Mouse (Mus musculus) small intestine, adult 2 months (tissue): Measurements from ENCODE around the gene Ptprd. TPM values are rescaled to one million over a fixed set of nuclear protein-coding genes. Genes with fewer than 3 reads are reported as not detected.

Experiments used
- H3K27ac ChIP-seq: fragments of 200-500 bp; 2 replicates; pipeline ENCODE4 v1.5.1; 2012; ENCODE audit warnings: low read depth, low read length, control low read depth, inconsistent platforms; ENCODE audit not compliant: insufficient read depth
- H3K27me3 ChIP-seq: fragments of 200-500 bp; 2 replicates; pipeline ENCODE4 v1.6.1; 2012; ENCODE audit warnings: mild to moderate bottlenecking, moderate library complexity, low read length, inconsistent platforms; ENCODE audit not compliant: control insufficient read depth, insufficient read depth
- H3K36me3 ChIP-seq: fragments of 200-500 bp; 2 replicates; pipeline ENCODE4 v1.6.1; 2012; ENCODE audit warnings: mild to moderate bottlenecking, low read length, control low read depth, inconsistent platforms; ENCODE audit not compliant: control insufficient read depth, insufficient read depth
- H3K4me1 ChIP-seq: fragments of 200-500 bp; 2 replicates; pipeline ENCODE4 v1.6.1; 2012; ENCODE audit warnings: low read length, inconsistent platforms, mixed read lengths; ENCODE audit not compliant: control insufficient read depth, insufficient read depth, insufficient read length
- H3K4me3 ChIP-seq: fragments of 200-500 bp; 2 replicates; pipeline ENCODE4 v1.5.1; 2012; ENCODE audit warnings: low read depth, mild to moderate bottlenecking, control low read depth, inconsistent platforms, low read length, moderate library complexity
- CTCF ChIP-seq: fragments of 200-500 bp; IDR thresholded peaks from 2 replicates; pipeline ENCODE4 v1.5.1; 2012; ENCODE audit warnings: low read depth, mild to moderate bottlenecking, control low read depth, inconsistent platforms, low read length, moderate library complexity, mixed read lengths; ENCODE audit not compliant: insufficient replicate concordance, insufficient read length; ENCODE audit errors: extremely low read depth
- POLR2A ChIP-seq: fragments of 200-500 bp; IDR thresholded peaks from 2 replicates; pipeline ENCODE4 v1.6.1; 2012; ENCODE audit warnings: low read depth, mild to moderate bottlenecking, control low read depth, inconsistent platforms, low read length, moderate library complexity
- WGBS: fragments of 180-500 bp; shearing (Covaris S2); methylation state at CpG from one replicate; pipeline ENCODE4 v1.1.7; 2018; 5-methylcytosine and 5-hydroxymethylcytosine counted together
- polyA plus RNA-seq: library from polyadenylated mRNA; depleted of rRNA; stranded (reverse); fragments of >200 nt; gene quantifications from 2 replicates; pipeline ENCODE4 v1.2.3, GENCODE M21; 2012

The Ptprd gene
- polyA plus RNA-seq, 1 experiment = 1.5 TPM

GRCm38 (mm10) chr4:76144925-76145324 lies 2066.8 kb downstream of the Ptprd start:
- no peaks in the 10 kb centered on the region for H3K4me1 ChIP-seq
- no peak overlapping the region for H3K27ac ChIP-seq
- 92% methylated on average over 4 of the region's 4 CpGs for WGBS
- H3K4me3 ChIP-seq = no peak overlapping the region
- TF ChIP-seq POLR2A (no peak), CTCF (no peak)
- no peaks in the 10 kb centered on the region for H3K36me3 ChIP-seq
- H3K27me3 ChIP-seq = no peaks in the 10 kb centered on the region

DNA sequence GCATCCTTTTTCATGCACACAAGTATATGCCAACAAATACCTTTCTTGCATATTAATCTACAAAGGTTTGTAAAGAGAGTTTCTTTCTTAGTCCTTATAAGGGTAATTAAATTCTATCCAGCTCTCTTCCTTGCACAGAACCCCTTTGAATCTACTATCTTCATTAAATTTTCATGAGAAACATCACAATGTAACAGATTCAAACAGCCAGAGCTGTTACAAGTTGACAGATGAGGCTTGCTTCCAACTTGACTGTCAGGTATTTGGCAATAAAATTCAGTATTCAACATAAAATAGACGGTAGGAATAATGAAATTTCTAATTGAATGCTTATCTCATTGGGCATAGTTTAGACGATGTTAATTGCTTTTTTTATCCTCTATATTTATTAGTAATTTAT lies 2067.4 kb downstream of the Ptprd start:
- Histone ChIP-seq H3K4me1 (no peaks in the 10 kb centered on the region), H3K36me3 (no peaks in the 10 kb centered on the region), H3K27ac (no peak overlapping the region), H3K27me3 (no peaks in the 10 kb centered on the region), H3K4me3 (no peak overlapping the region)
- WGBS = 47% methylated on average over 2 of the region's 2 CpGs
- TF ChIP-seq CTCF = no peak
- no peak for TF ChIP-seq POLR2A

- no peaks in the 10 kb centered on the region for H3K27me3 ChIP-seq
- H3K27ac ChIP-seq = no peak overlapping the region
- no peak for TF ChIP-seq CTCF
- no peak for TF ChIP-seq POLR2A
- no peaks in the 10 kb centered on the region for H3K4me1 ChIP-seq
- 88% methylated on average over 3 of the region's 3 CpGs for WGBS
- no peak overlapping the region for H3K4me3 ChIP-seq
- H3K36me3 ChIP-seq = no peaks in the 10 kb centered on the region
These were observed 2073.9 kb downstream of the Ptprd start for GRCm38 (mm10) chr4:76137901-76138300.

DNA sequence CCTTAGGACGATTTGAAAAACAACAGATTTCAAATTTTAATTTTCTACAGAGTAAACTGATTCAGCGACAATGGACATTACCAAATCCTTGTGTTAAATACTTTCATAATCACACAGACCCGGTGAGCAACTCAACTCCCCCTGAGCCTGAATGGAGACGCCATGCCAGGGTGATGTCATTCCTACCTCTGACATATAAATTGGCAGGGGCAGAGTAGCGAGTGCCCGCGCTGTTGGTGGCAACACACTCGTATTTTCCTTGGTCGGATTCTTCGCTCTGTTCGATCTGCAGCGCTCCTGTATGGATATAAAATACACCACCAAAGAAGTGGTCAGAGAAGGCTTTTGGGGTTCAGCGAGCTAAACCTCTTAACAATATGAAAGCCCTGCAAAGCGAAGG lies 2075.1 kb downstream of the Ptprd start:
- H3K27me3 ChIP-seq = no peaks in the 10 kb centered on the region
- H3K4me3 ChIP-seq = no peak overlapping the region
- 93% methylated on average over 14 of the region's 14 CpGs for WGBS
- no peaks in the 10 kb centered on the region for H3K36me3 ChIP-seq
- H3K27ac ChIP-seq = no peak overlapping the region
- no peak for TF ChIP-seq POLR2A
- H3K4me1 ChIP-seq = no peaks in the 10 kb centered on the region

- Histone ChIP-seq H3K4me3 (no peak overlapping the region), H3K27ac (no peak overlapping the region), H3K27me3 (no peaks in the 10 kb centered on the region), H3K4me1 (no peaks in the 10 kb centered on the region), H3K36me3 (0 out of 2 replicates have a peak, but pooled peaks cover 1% of the 10 kb centered on the region)
- TF ChIP-seq POLR2A (no peak), CTCF (no peak)
- WGBS = 73% methylated on average over 4 of the region's 4 CpGs
These were observed 2119.9 kb downstream of the Ptprd start for GRCm38 (mm10) chr4:76091845-76092244.

DNA sequence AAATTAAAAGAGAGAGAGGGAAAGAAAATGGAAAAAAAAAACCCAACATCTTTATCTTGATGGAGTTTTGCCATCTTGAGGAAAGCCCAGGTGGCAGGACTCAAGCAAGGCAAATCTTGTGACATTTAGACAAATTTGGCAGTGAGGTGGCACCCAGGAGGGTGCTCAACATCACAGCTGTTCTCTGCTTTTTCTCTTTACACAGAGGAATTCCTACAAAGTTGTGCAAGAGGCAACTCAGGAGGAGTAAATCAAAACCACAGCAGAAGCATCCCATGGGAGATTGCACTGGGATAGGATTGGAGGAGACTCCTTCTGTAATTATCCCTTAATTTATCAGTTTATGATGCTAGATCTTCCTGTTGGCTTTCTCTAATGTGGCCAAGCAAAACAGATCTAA lies 2121.9 kb downstream of the Ptprd start:
- H3K27ac ChIP-seq = no peak overlapping the region
- no peak overlapping the region for H3K4me3 ChIP-seq
- H3K27me3 ChIP-seq = no peaks in the 10 kb centered on the region
- peaks cover 6% of the 10 kb centered on the region; the same call in 1 of the 2 replicates for H3K36me3 ChIP-seq
- TF ChIP-seq POLR2A (no peak), CTCF (no peak)
- H3K4me1 ChIP-seq = no peaks in the 10 kb centered on the region

- Histone ChIP-seq H3K27me3 (no peaks in the 10 kb centered on the region), H3K4me3 (no peak overlapping the region), H3K4me1 (no peaks in the 10 kb centered on the region), H3K36me3 (0 out of 2 replicates have a peak, but pooled peaks cover 2% of the 10 kb centered on the region), H3K27ac (no peak overlapping the region)
- no peak for TF ChIP-seq POLR2A
- TF ChIP-seq CTCF = no peak
- WGBS = 86% methylated on average over 1 of the region's 1 CpGs
These were observed 2135.7 kb downstream of the Ptprd start for GRCm38 (mm10) chr4:76076051-76076450.

DNA sequence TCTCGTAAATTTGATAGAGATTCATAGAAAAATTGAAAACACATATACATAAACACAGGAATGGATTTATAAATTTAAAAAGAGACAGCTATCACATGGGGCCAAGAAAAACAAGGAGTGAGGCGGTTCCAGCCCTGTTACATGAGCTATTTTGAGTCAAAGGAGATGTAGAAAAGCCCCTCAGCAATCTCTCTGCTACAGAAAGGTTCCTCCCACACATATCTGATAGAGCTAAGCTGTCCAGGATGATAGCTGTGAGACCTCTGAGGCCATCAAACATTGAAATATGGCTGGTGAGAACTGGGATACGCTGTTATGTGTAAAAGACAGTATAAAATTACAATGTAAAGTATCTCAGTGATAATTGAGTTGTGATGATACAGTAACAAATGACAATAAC lies 2138.5 kb downstream of the Ptprd start:
- 88% methylated on average over 3 of the region's 3 CpGs for WGBS
- TF ChIP-seq CTCF = no peak
- TF ChIP-seq POLR2A = no peak
- Histone ChIP-seq H3K27me3 (no peaks in the 10 kb centered on the region), H3K4me3 (no peak overlapping the region), H3K36me3 (0 out of 2 replicates have a peak, but pooled peaks cover 2% of the 10 kb centered on the region), H3K4me1 (no peaks in the 10 kb centered on the region), H3K27ac (no peak overlapping the region)
